In genomic region chr2:153490116-153490515, GRCm38 (mm10) we compare ENCODE assay signal across 26 mouse cellular contexts. TPM values are rescaled to one million over a fixed set of nuclear protein-coding genes. Genes with fewer than 3 reads are reported as not detected.
DNase-seq lines count a peak whose midpoint lies in the region; ATAC-seq lines count a peak whose summit lies in the region.
"Had no signal": no experiment of that assay in that cellular context is flagged by ENCODE, and none has a peak within 500 bp of the region (broad histone marks: within the 10 kb centered on the region; RNA-seq: fewer than 3 reads in every experiment).

No protein-coding gene starts in this region.

- ATAC-seq in liver, embryonic 13.5 days (ENCODE audit: low read depth), result no peak
- no peak for ATAC-seq in liver, embryonic 11.5 days (replicated peaks; ENCODE audit: low FRiP score)
- no peak for ATAC-seq in liver, embryonic 15.5 days (ENCODE audit: insufficient read depth)
- no peak for ATAC-seq in forebrain, embryonic 11.5 days (replicated peaks; ENCODE audit: low FRiP score)
- ATAC-seq: activated CD4-positive, CD25-positive, alpha-beta regulatory T cell, adult 4 months; CD4-positive, CD25-positive, alpha-beta regulatory T cell, adult 4 months; forebrain, embryonic 15.5 days; intestine, postnatal 0 days had no signal

- H3K9me3 ChIP-seq in liver, embryonic 13.5 days (replicated peaks), result no peaks in the 10 kb centered on the region
- no peaks in the 10 kb centered on the region for H3K9me3 ChIP-seq in liver, embryonic 11.5 days (ENCODE audit: control insufficient read depth, low read length)
- no peaks in the 10 kb centered on the region for H3K9me3 ChIP-seq in liver, embryonic 15.5 days (replicated peaks)
- H3K9me3 ChIP-seq in forebrain, embryonic 11.5 days (ENCODE audit: control insufficient read depth, low read length), result no peaks in the 10 kb centered on the region
- H3K9me3 ChIP-seq: embryonic facial prominence, embryonic 12.5 days; embryonic facial prominence, embryonic 15.5 days; forebrain, embryonic 12.5 days; forebrain, embryonic 15.5 days; hindbrain, embryonic 12.5 days; hindbrain, embryonic 15.5 days had no signal

- no peak overlapping the region for H3K4me3 ChIP-seq in liver, embryonic 13.5 days (replicated peaks)
- no peak overlapping the region for H3K4me3 ChIP-seq in liver, embryonic 11.5 days (ENCODE audit: low read depth, low read length)
- no peak overlapping the region for H3K4me3 ChIP-seq in liver, embryonic 15.5 days (replicated peaks)
- H3K4me3 ChIP-seq in forebrain, embryonic 11.5 days (ENCODE audit: low read depth, low read length), result no peak overlapping the region
- H3K4me3 ChIP-seq: embryonic facial prominence, embryonic 12.5 days; embryonic facial prominence, embryonic 15.5 days; forebrain, embryonic 12.5 days; forebrain, embryonic 15.5 days; hindbrain, embryonic 12.5 days; hindbrain, embryonic 15.5 days had no signal

- H3K4me2 ChIP-seq in liver, embryonic 13.5 days, result peak overlapping the region; percentile 98
- no peak overlapping the region for H3K4me2 ChIP-seq in liver, embryonic 11.5 days
- peak overlapping the region; percentile 97; the same call in 1 of the 2 replicates for H3K4me2 ChIP-seq in liver, embryonic 15.5 days
- no peak overlapping the region for H3K4me2 ChIP-seq in forebrain, embryonic 11.5 days (ENCODE audit: low read depth, low read length, severe bottlenecking)
- H3K4me2 ChIP-seq: embryonic facial prominence, embryonic 12.5 days; embryonic facial prominence, embryonic 15.5 days; forebrain, embryonic 12.5 days; forebrain, embryonic 15.5 days; heart, embryonic 11.5 days; hindbrain, embryonic 12.5 days; hindbrain, embryonic 15.5 days had no signal

- H3K9ac ChIP-seq in liver, embryonic 13.5 days, result peak overlapping the region; percentile 94
- no peak overlapping the region for H3K9ac ChIP-seq in liver, embryonic 11.5 days (ENCODE audit: low read depth, low read length)
- peak overlapping the region; percentile 90; the same call in 1 of the 2 replicates for H3K9ac ChIP-seq in liver, embryonic 15.5 days
- H3K9ac ChIP-seq in forebrain, embryonic 11.5 days (ENCODE audit: low read length), result no peak overlapping the region
- H3K9ac ChIP-seq: embryonic facial prominence, embryonic 12.5 days; embryonic facial prominence, embryonic 15.5 days; forebrain, embryonic 12.5 days; forebrain, embryonic 15.5 days; hindbrain, embryonic 12.5 days; hindbrain, embryonic 15.5 days had no signal

- H3K4me1 ChIP-seq in liver, embryonic 13.5 days (replicated peaks), result peaks cover 69% of the 10 kb centered on the region
- peaks cover 53% of the 10 kb centered on the region for H3K4me1 ChIP-seq in liver, embryonic 11.5 days (replicated peaks; ENCODE audit: control insufficient read depth, insufficient read depth, low read length)
- peaks cover 71% of the 10 kb centered on the region for H3K4me1 ChIP-seq in liver, embryonic 15.5 days (replicated peaks)
- H3K4me1 ChIP-seq in forebrain, embryonic 11.5 days (replicated peaks; ENCODE audit: control insufficient read depth, insufficient read depth, low read length), result peaks cover 28% of the 10 kb centered on the region

- peak; percentile 51 for DNase-seq in cerebellum, adult 9-10 months
- no peak for DNase-seq in cerebellum, adult 11 months
- no peak for DNase-seq in liver, embryonic 13.5 days
- no peak for DNase-seq in liver, embryonic 11.5 days (ENCODE audit: low spot score)
- no peak for DNase-seq in forebrain, embryonic 11.5 days (ENCODE audit: low spot score)
- no peak for DNase-seq in frontal cortex, postnatal 25 days (ENCODE audit: low spot score in 2 of 2)
- DNase-seq: adrenal gland, adult 8-10 months; adrenal gland, postnatal 25 days; gastrocnemius, postnatal 10 days; gastrocnemius, postnatal 36 days; heart, adult 11 months had no signal

- H3K27me3 ChIP-seq in liver, embryonic 13.5 days, result no peaks in the 10 kb centered on the region
- no peaks in the 10 kb centered on the region for H3K27me3 ChIP-seq in liver, embryonic 11.5 days (replicated peaks; ENCODE audit: control insufficient read depth, insufficient read depth, low read length)
- H3K27me3 ChIP-seq in liver, embryonic 15.5 days, result no peaks in the 10 kb centered on the region
- H3K27me3 ChIP-seq in forebrain, embryonic 11.5 days (ENCODE audit: control insufficient read depth, insufficient read depth, low read length), result peaks cover 13% of the 10 kb centered on the region
- H3K27me3 ChIP-seq: forebrain, embryonic 15.5 days; hindbrain, embryonic 15.5 days had no signal

- H3K27ac ChIP-seq in liver, embryonic 13.5 days, result peak overlapping the region; percentile 99
- no peak overlapping the region for H3K27ac ChIP-seq in liver, embryonic 11.5 days (ENCODE audit: low read depth, low read length)
- peak overlapping the region; percentile 97 for H3K27ac ChIP-seq in liver, embryonic 15.5 days (replicated peaks)
- H3K27ac ChIP-seq in forebrain, embryonic 11.5 days (ENCODE audit: low read depth, low read length), result no peak overlapping the region
- H3K27ac ChIP-seq: embryonic facial prominence, embryonic 12.5 days; embryonic facial prominence, embryonic 15.5 days; hindbrain, embryonic 12.5 days had no signal

- 84% methylated on average over 1 of the region's 1 CpGs for WGBS in liver, embryonic 13.5 days (ENCODE audit: insufficient replicate concordance)
- 78% methylated on average over 1 of the region's 1 CpGs for WGBS in liver, embryonic 11.5 days
- 62% methylated on average over 1 of the region's 1 CpGs for WGBS in liver, embryonic 15.5 days (ENCODE audit: insufficient replicate concordance)
- 62% methylated on average over 1 of the region's 1 CpGs for WGBS in forebrain, embryonic 11.5 days

- no peaks in the 10 kb centered on the region for H3K36me3 ChIP-seq in liver, embryonic 13.5 days
- H3K36me3 ChIP-seq in liver, embryonic 11.5 days (ENCODE audit: control insufficient read depth, insufficient read depth, low read length), result no peaks in the 10 kb centered on the region
- H3K36me3 ChIP-seq in liver, embryonic 15.5 days (replicated peaks), result no peaks in the 10 kb centered on the region
- H3K36me3 ChIP-seq in forebrain, embryonic 11.5 days (ENCODE audit: control insufficient read depth, insufficient read depth, low read length), result no peaks in the 10 kb centered on the region
- H3K36me3 ChIP-seq: embryonic facial prominence, embryonic 12.5 days; embryonic facial prominence, embryonic 15.5 days; forebrain, embryonic 12.5 days; forebrain, embryonic 15.5 days; hindbrain, embryonic 12.5 days; hindbrain, embryonic 15.5 days had no signal

RNA-seq across cellular contexts. Expression of gene 4930404H24Rik, which starts 2.5 kb away (rescaled TPM):
- polyA plus RNA-seq in liver, embryonic 13.5 days (2015; fragmentation: Nextera tagmentation; extraction: Ambion mirVana), result not detected in 2 replicates
- not detected in 2 replicates for polyA plus RNA-seq in liver, embryonic 11.5 days (2014; fragmentation: Nextera tagmentation; extraction: Ambion mirVana)
- polyA plus RNA-seq in liver, embryonic 15.5 days (2015; fragmentation: Nextera tagmentation; extraction: Ambion mirVana), result not detected in 2 replicates
- not detected in 2 replicates for polyA plus RNA-seq in forebrain, embryonic 11.5 days (2014; fragmentation: Nextera tagmentation; extraction: Ambion mirVana)
- polyA plus RNA-seq: activated CD4-positive, CD25-positive, alpha-beta regulatory T cell, adult 4 months; brain, embryonic 14.5 days; C2C12; CD4-positive, CD25-positive, alpha-beta regulatory T cell, adult 4 months; embryonic facial prominence, embryonic 12.5 days; embryonic facial prominence, embryonic 15.5 days; forebrain, embryonic 12.5 days; forebrain, embryonic 15.5 days; heart, embryonic 11.5 days; heart, embryonic 14.5 days; hindbrain, embryonic 12.5 days; hindbrain, embryonic 15.5 days; intestine, embryonic 14.5 days; intestine, postnatal 0 days had no signal

RNA-seq across cellular contexts. Expression of gene Nol4l, which starts 39.7 kb away (rescaled TPM):
- 5.3 and 5.4 TPM in 2 replicates for polyA plus RNA-seq in liver, embryonic 13.5 days (2015; fragmentation: Nextera tagmentation; extraction: Ambion mirVana)
- 14.1 and 15.8 TPM in 2 replicates for polyA plus RNA-seq in liver, embryonic 11.5 days (2014; fragmentation: Nextera tagmentation; extraction: Ambion mirVana)
- polyA plus RNA-seq in liver, embryonic 15.5 days (2015; fragmentation: Nextera tagmentation; extraction: Ambion mirVana), result 4.7 and 4.9 TPM in 2 replicates
- 25.6 and 26.2 TPM in 2 replicates for polyA plus RNA-seq in forebrain, embryonic 11.5 days (2014; fragmentation: Nextera tagmentation; extraction: Ambion mirVana)

Comparison
In these comparisons a context has a peak if more than half of its experiments do, and no peak if none do; other contexts are left out.
1. H3K27ac ChIP-seq: peak in liver, embryonic 13.5 days (single experiment) and liver, embryonic 15.5 days (single experiment); none in liver, embryonic 11.5 days (single experiment) and forebrain, embryonic 11.5 days (single experiment).
2. H3K4me2 ChIP-seq: peak in liver, embryonic 13.5 days (single experiment) and liver, embryonic 15.5 days (single experiment); none in liver, embryonic 11.5 days (single experiment) and forebrain, embryonic 11.5 days (single experiment).
3. H3K9ac ChIP-seq: peak in liver, embryonic 13.5 days (single experiment) and liver, embryonic 15.5 days (single experiment); none in liver, embryonic 11.5 days (single experiment) and forebrain, embryonic 11.5 days (single experiment).